Mouse (Mus musculus) cerebellum, adult 2 months (tissue): ENCODE measurements around the gene Tom1l1.

Experiments used
- CTCF ChIP-seq: fragments of 200-500 bp; IDR thresholded peaks from 2 replicates; pipeline ENCODE4 v1.5.1; 2011; ENCODE audit warnings: low read depth, mild to moderate bottlenecking, control low read depth, low read length, moderate library complexity, borderline replicate concordance; ENCODE audit not compliant: insufficient read depth
- POLR2A ChIP-seq: fragments of 200-500 bp; IDR thresholded peaks from 2 replicates; pipeline ENCODE4 v1.6.1; 2011; ENCODE audit warnings: low read length, control low read depth, borderline replicate concordance; ENCODE audit not compliant: insufficient read depth

DNA sequence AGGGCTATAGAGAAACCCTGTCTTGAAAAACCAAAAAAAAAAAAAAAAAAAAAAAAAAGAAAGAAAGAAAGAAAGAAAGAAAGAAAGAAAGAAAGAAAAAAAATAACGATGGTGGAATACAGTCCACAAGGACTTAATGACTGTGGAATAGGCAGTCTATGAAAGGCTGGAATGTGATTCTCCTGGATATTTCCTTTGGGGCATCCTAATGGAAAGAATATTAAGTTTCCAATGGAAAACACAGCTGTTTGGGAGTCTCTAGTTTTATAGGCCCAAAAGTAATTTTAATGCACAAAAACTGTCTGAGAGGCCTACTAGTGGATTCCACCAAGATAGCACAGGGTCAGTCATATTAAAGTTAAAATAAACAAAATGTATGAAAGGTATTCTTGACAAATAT is 92.3 kb downstream of the Tom1l1 start:
- TF ChIP-seq POLR2A (no peak), CTCF (no peak)
